8 mouse cellular contexts compared by ENCODE assay signal in genomic region chr10:117033785-117034184, GRCm38 (mm10). TPM values are rescaled to one million over a fixed set of nuclear protein-coding genes. Genes with fewer than 3 reads are reported as not detected.
DNase-seq lines count a peak whose midpoint lies in the region; ATAC-seq and TF ChIP-seq lines count a peak whose summit lies in the region.

No protein-coding gene starts in this region.

- 29% methylated on average over 8 of the region's 8 CpGs for WGBS in forebrain, embryonic 13.5 days
- WGBS in forebrain, embryonic 16.5 days, result 28% methylated on average over 8 of the region's 8 CpGs
- 38% methylated on average over 8 of the region's 8 CpGs for WGBS in midbrain, embryonic 11.5 days
- 10% methylated on average over 8 of the region's 8 CpGs for WGBS in spleen, adult 2 months

- no peaks in the 10 kb centered on the region for H3K36me3 ChIP-seq in forebrain, embryonic 13.5 days (ENCODE audit: poor library complexity, severe bottlenecking)
- H3K36me3 ChIP-seq in forebrain, embryonic 16.5 days (ENCODE audit: control insufficient read depth, insufficient read depth), result no peaks in the 10 kb centered on the region
- H3K36me3 ChIP-seq in midbrain, embryonic 11.5 days (ENCODE audit: control insufficient read depth, insufficient read depth, low read length), result no peaks in the 10 kb centered on the region
- no peaks in the 10 kb centered on the region for H3K36me3 ChIP-seq in spleen, adult 2 months (ENCODE audit: control insufficient read depth, insufficient read depth, low read length)

- H3K4me3 ChIP-seq in forebrain, embryonic 13.5 days, result no peak overlapping the region
- no peak overlapping the region for H3K4me3 ChIP-seq in forebrain, embryonic 16.5 days (replicated peaks; ENCODE audit: low read length)
- no peak overlapping the region for H3K4me3 ChIP-seq in midbrain, embryonic 11.5 days (ENCODE audit: low read depth, low read length)
- no peak overlapping the region for H3K4me3 ChIP-seq in spleen, adult 2 months (ENCODE audit: extremely low read depth, insufficient read depth, insufficient read length)

- TF ChIP-seq CTCF in spleen, adult 2 months (IDR thresholded peaks at IDR 0.05; ENCODE audit: extremely low read depth, insufficient read depth, insufficient read length, insufficient replicate concordance), result peak; percentile 72; the same call in 1 of the 2 replicates

- no peak overlapping the region for H3K9ac ChIP-seq in forebrain, embryonic 13.5 days
- no peak overlapping the region for H3K9ac ChIP-seq in forebrain, embryonic 16.5 days (replicated peaks; ENCODE audit: low read depth, low read length)
- no peak overlapping the region for H3K9ac ChIP-seq in midbrain, embryonic 11.5 days (ENCODE audit: low read length)

- H3K27me3 ChIP-seq in forebrain, embryonic 13.5 days, result no peaks in the 10 kb centered on the region
- no peaks in the 10 kb centered on the region for H3K27me3 ChIP-seq in forebrain, embryonic 16.5 days (replicated peaks; ENCODE audit: control insufficient read depth, insufficient read depth, low read length)
- no peaks in the 10 kb centered on the region for H3K27me3 ChIP-seq in midbrain, embryonic 11.5 days (ENCODE audit: control insufficient read depth, insufficient read depth, low read length)
- H3K27me3 ChIP-seq in spleen, adult 2 months (ENCODE audit: control insufficient read depth, insufficient read depth, low read length), result no peaks in the 10 kb centered on the region

- ATAC-seq in forebrain, embryonic 13.5 days, result 0 out of 2 replicates have a peak, but pooled peaks have one; percentile 27
- no peak for ATAC-seq in forebrain, embryonic 16.5 days
- peak; percentile 94 for ATAC-seq in frontal cortex, adult (ENCODE audit: low TSS enrichment)
- ATAC-seq in midbrain, embryonic 11.5 days (ENCODE audit: low FRiP score), result peak; percentile 68

- H3K4me2 ChIP-seq in forebrain, embryonic 13.5 days, result no peak overlapping the region
- no peak overlapping the region for H3K4me2 ChIP-seq in forebrain, embryonic 16.5 days (ENCODE audit: low read length)
- no peak overlapping the region for H3K4me2 ChIP-seq in midbrain, embryonic 11.5 days

- no peaks in the 10 kb centered on the region for H3K9me3 ChIP-seq in forebrain, embryonic 13.5 days (replicated peaks)
- H3K9me3 ChIP-seq in forebrain, embryonic 16.5 days (ENCODE audit: control insufficient read depth, low read length), result no peaks in the 10 kb centered on the region
- H3K9me3 ChIP-seq in midbrain, embryonic 11.5 days (ENCODE audit: control insufficient read depth, low read length), result no peaks in the 10 kb centered on the region

- TF ChIP-seq POLR2A in spleen, adult 2 months (IDR thresholded peaks at IDR 0.05; ENCODE audit: low read depth, low read length), result no peak

- H3K4me1 ChIP-seq in forebrain, embryonic 13.5 days, result 0 out of 2 replicates have a peak, but pooled peaks cover 5% of the 10 kb centered on the region
- H3K4me1 ChIP-seq in forebrain, embryonic 16.5 days (replicated peaks; ENCODE audit: control insufficient read depth, insufficient read depth, low read length), result no peaks in the 10 kb centered on the region
- no peaks in the 10 kb centered on the region for H3K4me1 ChIP-seq in midbrain, embryonic 11.5 days (ENCODE audit: control insufficient read depth, insufficient read depth, low read length)
- no peaks in the 10 kb centered on the region for H3K4me1 ChIP-seq in spleen, adult 2 months (ENCODE audit: control insufficient read depth, insufficient read depth, insufficient read length)

- no peak overlapping the region for H3K27ac ChIP-seq in forebrain, embryonic 13.5 days
- no peak overlapping the region for H3K27ac ChIP-seq in forebrain, embryonic 16.5 days (ENCODE audit: low read length)
- H3K27ac ChIP-seq in midbrain, embryonic 11.5 days (ENCODE audit: low read depth, low read length), result no peak overlapping the region
- no peak overlapping the region for H3K27ac ChIP-seq in spleen, adult 2 months (ENCODE audit: insufficient read depth, low read length)

- peak; percentile 67 for DNase-seq in c-Kit-positive CD71-positive TER-119-negative erythroid progenitor cells, embryonic 14.5 days (ENCODE audit: low read depth)
- peak; percentile 85 for DNase-seq in induced T-regulatory cell, adult 2 months (ENCODE audit: low read depth)
- peak; percentile 72 to 81 for DNase-seq in left cerebral cortex, adult 18-20 months (ENCODE audit: low spot score in 2 of 2)
- peak; percentile 97 for DNase-seq in midbrain, embryonic 11.5 days (ENCODE audit: low spot score, missing footprints)
- DNase-seq in spleen, adult 2 months (ENCODE audit: low read depth in 1 of 2, low spot score in 2 of 2), result peak; percentile 41 to 67

RNA-seq across cellular contexts. Expression of gene Lrrc10, which starts 11.4 kb away (rescaled TPM):
- polyA plus RNA-seq in forebrain, embryonic 13.5 days (2015; fragmentation: Nextera tagmentation; extraction: Ambion mirVana), result not detected in 2 replicates
- not detected in 2 replicates for polyA plus RNA-seq in forebrain, embryonic 16.5 days (2015; fragmentation: Nextera tagmentation; extraction: Ambion mirVana)
- total RNA-seq in left cerebral cortex, adult 18-20 months (2021), result not detected
- 0.15 TPM in 1 of 2 replicates, not detected in the other for polyA plus RNA-seq in midbrain, embryonic 11.5 days (2014; fragmentation: Nextera tagmentation; extraction: Ambion mirVana)
- not detected in 2 replicates for polyA plus RNA-seq in spleen, adult 2 months (2012; rRNA removed)

RNA-seq across cellular contexts. Expression of gene Cct2, which starts 29.8 kb away (rescaled TPM):
- 281 and 294 TPM in 2 replicates for polyA plus RNA-seq in forebrain, embryonic 13.5 days (2015; fragmentation: Nextera tagmentation; extraction: Ambion mirVana)
- polyA plus RNA-seq in forebrain, embryonic 16.5 days (2015; fragmentation: Nextera tagmentation; extraction: Ambion mirVana), result 266 and 286 TPM in 2 replicates
- 100 to 1,000 TPM; 158 to 165 TPM for total RNA-seq in left cerebral cortex, adult 18-20 months (2021)
- polyA plus RNA-seq in midbrain, embryonic 11.5 days (2014; fragmentation: Nextera tagmentation; extraction: Ambion mirVana), result 337 and 338 TPM in 2 replicates
- 45.7 and 47.5 TPM in 2 replicates for polyA plus RNA-seq in spleen, adult 2 months (2012; rRNA removed)

RNA-seq across cellular contexts. Expression of gene Best3, which starts 47.7 kb away (rescaled TPM):
- 0.08 TPM in 1 of 2 replicates, not detected in the other for polyA plus RNA-seq in forebrain, embryonic 13.5 days (2015; fragmentation: Nextera tagmentation; extraction: Ambion mirVana)
- polyA plus RNA-seq in forebrain, embryonic 16.5 days (2015; fragmentation: Nextera tagmentation; extraction: Ambion mirVana), result not detected in 2 replicates
- total RNA-seq in left cerebral cortex, adult 18-20 months (2021), result under 1 TPM; 0.19 to 0.26 TPM
- 0.12 TPM in 1 of 2 replicates, not detected in the other for polyA plus RNA-seq in midbrain, embryonic 11.5 days (2014; fragmentation: Nextera tagmentation; extraction: Ambion mirVana)
- 0.07 and 0.09 TPM in 2 replicates for polyA plus RNA-seq in spleen, adult 2 months (2012; rRNA removed)
